In genomic region chr10:80405481-80406173, GRCm38 (mm10) we compare ENCODE assay signal across 8 mouse cellular contexts. TPM values are rescaled to one million over a fixed set of nuclear protein-coding genes. Genes with fewer than 3 reads are reported as not detected.
A peak's percentile ranks its signal among the peaks of the same experiment; 100 is the strongest.
DNase-seq lines count a peak whose midpoint lies in the region; ATAC-seq and TF ChIP-seq lines count a peak whose summit lies in the region.

No protein-coding gene starts in this region.

- H3K36me3 ChIP-seq in heart, adult 2 months (ENCODE audit: control insufficient read depth, insufficient read depth, low read length): no peaks in the 10 kb centered on the region
- peaks cover 11% of the 10 kb centered on the region for H3K36me3 ChIP-seq in ES-Bruce4 (ENCODE audit: control insufficient read depth, insufficient read depth, low read length, poor library complexity, severe bottlenecking)
- peaks cover 46% of the 10 kb centered on the region for H3K36me3 ChIP-seq in forebrain, postnatal 0 days (ENCODE audit: insufficient read depth)
- peaks cover 56% of the 10 kb centered on the region for H3K36me3 ChIP-seq in midbrain, embryonic 10.5 days

- intact Hi-C loops in heart, adult 2 months (cut with DNase I): loop anchor here (2.0 kb wide), 1 partner anchor 25 kb away; no protein-coding TSS in a partner anchor
- intact Hi-C loops in heart, postnatal 36 days (cut with DNase I): loop anchor here (2.0 kb wide), 1 partner anchor 27 kb away; the partner anchor contains the start of gene Tcf3

- no peak for DNase-seq in heart, adult 2 months
- no peak for DNase-seq in heart, postnatal 36 days
- no peak for DNase-seq in forebrain, postnatal 0 days
- DNase-seq in midbrain, embryonic 10.5 days (ENCODE audit: low spot score): no peak
- DNase-seq in urinary bladder, postnatal 4 days (ENCODE audit: low spot score in 2 of 2): no peak
- DNase-seq in cerebellum, postnatal 4 days (ENCODE audit: low spot score in 2 of 2): no peak
- DNase-seq in lung, postnatal 25 days (ENCODE audit: low spot score): no peak

- TF ChIP-seq EP300 in heart, adult 2 months (IDR thresholded peaks at IDR 0.05; ENCODE audit: insufficient read depth, low read depth, low read length): no peak
- TF ChIP-seq EP300 in ES-Bruce4 (IDR thresholded peaks at IDR 0.05; ENCODE audit: insufficient read depth, low read depth, low read length): no peak

- H3K27me3 ChIP-seq in heart, adult 2 months (ENCODE audit: control insufficient read depth, insufficient read depth, low read length): no peaks in the 10 kb centered on the region
- no peaks in the 10 kb centered on the region for H3K27me3 ChIP-seq in ES-Bruce4 (ENCODE audit: control insufficient read depth, insufficient read depth, low read length, poor library complexity, severe bottlenecking)
- no peaks in the 10 kb centered on the region for H3K27me3 ChIP-seq in forebrain, postnatal 0 days (ENCODE audit: insufficient read depth, low read length)
- no peaks in the 10 kb centered on the region for H3K27me3 ChIP-seq in midbrain, embryonic 10.5 days (ENCODE audit: low read depth, poor library complexity, severe bottlenecking)

- H3K27ac ChIP-seq in heart, adult 2 months: peak overlapping the region; percentile 85
- H3K27ac ChIP-seq in ES-Bruce4 (ENCODE audit: insufficient read depth, low read length): no peak overlapping the region
- no peak overlapping the region for H3K27ac ChIP-seq in forebrain, postnatal 0 days (ENCODE audit: low read depth, low read length)
- peak overlapping the region; percentile 83 for H3K27ac ChIP-seq in midbrain, embryonic 10.5 days (replicated peaks)

- peak overlapping the region; percentile 88 for H3K4me2 ChIP-seq in forebrain, postnatal 0 days (ENCODE audit: low read depth)

- H3K4me1 ChIP-seq in heart, adult 2 months (ENCODE audit: control insufficient read depth, insufficient read depth, low read length): peaks cover 7% of the 10 kb centered on the region
- H3K4me1 ChIP-seq in ES-Bruce4 (ENCODE audit: control insufficient read depth, insufficient read depth, low read length): no peaks in the 10 kb centered on the region
- peaks cover 8% of the 10 kb centered on the region for H3K4me1 ChIP-seq in forebrain, postnatal 0 days (ENCODE audit: insufficient read depth)
- H3K4me1 ChIP-seq in midbrain, embryonic 10.5 days: peaks cover 37% of the 10 kb centered on the region

- no peaks in the 10 kb centered on the region for H3K9me3 ChIP-seq in ES-Bruce4 (replicated peaks; ENCODE audit: control insufficient read depth, insufficient read depth, low read length, poor library complexity, severe bottlenecking)
- no peaks in the 10 kb centered on the region for H3K9me3 ChIP-seq in forebrain, postnatal 0 days (ENCODE audit: low read length)
- no peaks in the 10 kb centered on the region for H3K9me3 ChIP-seq in midbrain, embryonic 10.5 days (replicated peaks)

- H3K79me2 ChIP-seq in heart, adult 2 months (replicated peaks; ENCODE audit: control insufficient read depth, insufficient read depth, low read length): peaks cover 2% of the 10 kb centered on the region; the same call in 1 of the 2 replicates

- TF ChIP-seq CTCF in heart, adult 2 months (IDR thresholded peaks at IDR 0.05): peak; percentile 15; the same call in 1 of the 2 replicates
- peak; percentile 20 for TF ChIP-seq CTCF in ES-Bruce4 (IDR thresholded peaks at IDR 0.05; ENCODE audit: low read depth, low read length)
- TF ChIP-seq CTCF in forebrain, postnatal 0 days (IDR thresholded peaks at IDR 0.05; ENCODE audit: low read depth): peak; percentile 37; the same call in 1 of the 2 replicates

- peak overlapping the region; percentile 88 for H3K4me3 ChIP-seq in heart, adult 2 months
- peak overlapping the region; percentile 80 for H3K4me3 ChIP-seq in ES-Bruce4 (ENCODE audit: low read depth, low read length)
- H3K4me3 ChIP-seq in forebrain, postnatal 0 days (ENCODE audit: low read depth, low read length): peak overlapping the region; percentile 84
- peak overlapping the region; percentile 88 for H3K4me3 ChIP-seq in midbrain, embryonic 10.5 days

- WGBS in heart, adult 2 months: 43% methylated on average over 10 of the region's 10 CpGs
- 60% methylated on average over 10 of the region's 10 CpGs for WGBS in forebrain, postnatal 0 days
- whole genome bisulfite sequencing in midbrain, embryonic 10.5 days: 62% methylated on average over 10 of the region's 10 CpGs

- 0 out of 2 replicates have a peak, but pooled peaks have one; percentile 1 for TF ChIP-seq POLR2A in heart, adult 2 months (IDR thresholded peaks at IDR 0.05; ENCODE audit: insufficient read depth, low read depth, low read length)
- TF ChIP-seq POLR2A in ES-Bruce4 (IDR thresholded peaks at IDR 0.05; ENCODE audit: insufficient read depth, low read length): no peak

- no peak for ATAC-seq in forebrain, postnatal 0 days

- peak overlapping the region; percentile 78 for H3K9ac ChIP-seq in heart, adult 2 months (ENCODE audit: low read depth, low read length)
- peak overlapping the region; percentile 49 for H3K9ac ChIP-seq in ES-Bruce4 (ENCODE audit: low read depth, poor library complexity, severe bottlenecking)
- peak overlapping the region; percentile 83 for H3K9ac ChIP-seq in forebrain, postnatal 0 days

RNA-seq across cellular contexts. Expression of gene Uqcr11, which starts 1.0 kb away (rescaled TPM):
- total RNA-seq in heart, adult 2 months (2021): 1,000 to 10,000 TPM; 1,743 to 1,981 TPM
- polyA plus RNA-seq in heart, adult 2 months (2012; rRNA removed): 5,192 and 5,251 TPM in 2 replicates
- total RNA-seq in heart, postnatal 36 days (2021): 1,000 to 10,000 TPM; 1,920 to 2,020 TPM
- polyA plus RNA-seq in ES-Bruce4 (2011; ENCODE audit: insufficient read depth, insufficient read length, low read depth, missing spikeins): 199 and 223 TPM in 2 replicates
- total RNA-seq in forebrain, postnatal 0 days (2014; rRNA removed): 230 and 424 TPM in 2 replicates
- 688 and 881 TPM in 2 replicates for polyA plus RNA-seq in forebrain, postnatal 0 days (2015; fragmentation: Nextera tagmentation; extraction: Ambion mirVana)
- 610 and 635 TPM in 2 replicates for polyA plus RNA-seq in midbrain, embryonic 10.5 days (2016; fragmentation: Nextera tagmentation; extraction: Ambion mirVana)

RNA-seq across cellular contexts. Expression of gene Mbd3, which starts 6.3 kb away (rescaled TPM):
- 10 to 100 TPM; 86.5 to 95.2 TPM for total RNA-seq in heart, adult 2 months (2021)
- 91.4 and 95.1 TPM in 2 replicates for polyA plus RNA-seq in heart, adult 2 months (2012; rRNA removed)
- 10 to 100 TPM; 82.1 to 82.2 TPM for total RNA-seq in heart, postnatal 36 days (2021)
- polyA plus RNA-seq in ES-Bruce4 (2011; ENCODE audit: insufficient read depth, insufficient read length, low read depth, missing spikeins): 81.3 and 84.8 TPM in 2 replicates
- 37.9 and 43.9 TPM in 2 replicates for total RNA-seq in forebrain, postnatal 0 days (2014; rRNA removed)
- polyA plus RNA-seq in forebrain, postnatal 0 days (2015; fragmentation: Nextera tagmentation; extraction: Ambion mirVana): 183 and 196 TPM in 2 replicates
- polyA plus RNA-seq in midbrain, embryonic 10.5 days (2016; fragmentation: Nextera tagmentation; extraction: Ambion mirVana): 338 and 351 TPM in 2 replicates

RNA-seq across cellular contexts. Expression of gene Mex3d, which starts 18.2 kb away (rescaled TPM):
- total RNA-seq in heart, adult 2 months (2021): 1 to 10 TPM; 7.3 to 7.5 TPM
- polyA plus RNA-seq in heart, adult 2 months (2012; rRNA removed): 5.8 and 7.9 TPM in 2 replicates
- 1 to 10 TPM; 8.1 to 8.6 TPM for total RNA-seq in heart, postnatal 36 days (2021)
- polyA plus RNA-seq in ES-Bruce4 (2011; ENCODE audit: insufficient read depth, insufficient read length, low read depth, missing spikeins): 25.0 and 28.0 TPM in 2 replicates
- total RNA-seq in forebrain, postnatal 0 days (2014; rRNA removed): 107 and 120 TPM in 2 replicates
- 18.3 and 18.4 TPM in 2 replicates for polyA plus RNA-seq in forebrain, postnatal 0 days (2015; fragmentation: Nextera tagmentation; extraction: Ambion mirVana)
- 6.3 and 6.4 TPM in 2 replicates for polyA plus RNA-seq in midbrain, embryonic 10.5 days (2016; fragmentation: Nextera tagmentation; extraction: Ambion mirVana)

RNA-seq across cellular contexts. Expression of gene Tcf3, which starts 27.8 kb away (rescaled TPM):
- 10 to 100 TPM; 16.5 to 18.0 TPM for total RNA-seq in heart, adult 2 months (2021)
- polyA plus RNA-seq in heart, adult 2 months (2012; rRNA removed): 20.1 and 25.0 TPM in 2 replicates
- 10 to 100 TPM; 17.9 to 20.9 TPM for total RNA-seq in heart, postnatal 36 days (2021)
- polyA plus RNA-seq in ES-Bruce4 (2011; ENCODE audit: insufficient read depth, insufficient read length, low read depth, missing spikeins): 78.0 and 78.2 TPM in 2 replicates
- total RNA-seq in forebrain, postnatal 0 days (2014; rRNA removed): 69.0 and 91.4 TPM in 2 replicates
- 34.3 and 36.1 TPM in 2 replicates for polyA plus RNA-seq in forebrain, postnatal 0 days (2015; fragmentation: Nextera tagmentation; extraction: Ambion mirVana)
- 190 and 191 TPM in 2 replicates for polyA plus RNA-seq in midbrain, embryonic 10.5 days (2016; fragmentation: Nextera tagmentation; extraction: Ambion mirVana)

RNA-seq across cellular contexts. Expression of gene Plk5, which starts 49.4 kb away (rescaled TPM):
- under 1 TPM; 0.50 to 0.63 TPM for total RNA-seq in heart, adult 2 months (2021)
- 2.0 and 2.7 TPM in 2 replicates for polyA plus RNA-seq in heart, adult 2 months (2012; rRNA removed)
- under 1 TPM; 0.49 to 0.64 TPM for total RNA-seq in heart, postnatal 36 days (2021)
- polyA plus RNA-seq in ES-Bruce4 (2011; ENCODE audit: insufficient read depth, insufficient read length, low read depth, missing spikeins): 11.1 and 12.6 TPM in 2 replicates
- total RNA-seq in forebrain, postnatal 0 days (2014; rRNA removed): 8.3 and 12.9 TPM in 2 replicates
- polyA plus RNA-seq in forebrain, postnatal 0 days (2015; fragmentation: Nextera tagmentation; extraction: Ambion mirVana): 4.6 and 7.4 TPM in 2 replicates
- polyA plus RNA-seq in midbrain, embryonic 10.5 days (2016; fragmentation: Nextera tagmentation; extraction: Ambion mirVana): 0.12 and 0.32 TPM in 2 replicates

Comparison
In these comparisons a context has a peak if more than half of its experiments do, and no peak if none do; other contexts are left out.
1. H3K27ac ChIP-seq: peak in heart, adult 2 months (single experiment) and midbrain, embryonic 10.5 days (single experiment); none in ES-Bruce4 (single experiment) and forebrain, postnatal 0 days (single experiment).
2. Peak in every context shown above with its lines, with median percentiles within 50 percentile points of each other: H3K4me3 ChIP-seq, H3K9ac ChIP-seq and CTCF ChIP-seq.